Mouse (Mus musculus): ENCODE measurements around the gene Sfmbt2.
"Not testable (repeated sequence)": the region's sequence is repeated elsewhere in the genome, so short reads cannot be mapped to it uniquely, and the experiment has no call there.

The Sfmbt2 gene

GRCm38 (mm10) chr2:10370176-10370575 is at the start of gene Sfmbt2:
Gene Sfmbt2, plus strand, starts transcription at chr2:10370510.
- DNase-seq = no peak

- no peak for DNase-seq
These were observed 49.2 kb upstream of the Sfmbt2 start for GRCm38 (mm10) chr2:10321093-10321492.

- no peak for DNase-seq
These were observed 47.1 kb upstream of the Sfmbt2 start for GRCm38 (mm10) chr2:10323173-10323572.

GRCm38 (mm10) chr2:10324980-10325379 is 45.3 kb upstream of the Sfmbt2 start:
- DNase-seq = no peak

GRCm38 (mm10) chr2:10330216-10330615 is 40.1 kb upstream of the Sfmbt2 start:
- DNase-seq = no peak

GRCm38 (mm10) chr2:10334299-10334698 is 36.0 kb upstream of the Sfmbt2 start:
- no peak for DNase-seq

GRCm38 (mm10) chr2:10335037-10335608 is 35.2 kb upstream of the Sfmbt2 start:
- DNase-seq = no peak

- no peak for DNase-seq
These were observed 30.3 kb upstream of the Sfmbt2 start for GRCm38 (mm10) chr2:10340022-10340421.

- no peak for DNase-seq
These were observed 26.8 kb upstream of the Sfmbt2 start for GRCm38 (mm10) chr2:10343523-10343922.

GRCm38 (mm10) chr2:10344073-10344472 is 26.2 kb upstream of the Sfmbt2 start:
- DNase-seq = not testable (repeated sequence)

- no peak for DNase-seq
These were observed 23.1 kb upstream of the Sfmbt2 start for GRCm38 (mm10) chr2:10347193-10347592.

GRCm38 (mm10) chr2:10348036-10348435 is 22.3 kb upstream of the Sfmbt2 start:
- DNase-seq = no peak

- no peak for DNase-seq
These were observed 20.0 kb upstream of the Sfmbt2 start for GRCm38 (mm10) chr2:10350266-10350810.

- DNase-seq = no peak
These were observed 19.2 kb upstream of the Sfmbt2 start for GRCm38 (mm10) chr2:10351125-10351524.

GRCm38 (mm10) chr2:10352887-10353286 is 17.4 kb upstream of the Sfmbt2 start:
- no peak for DNase-seq

- DNase-seq = no peak
These were observed 16.4 kb upstream of the Sfmbt2 start for GRCm38 (mm10) chr2:10353889-10354288.

GRCm38 (mm10) chr2:10359861-10360260 is 10.4 kb upstream of the Sfmbt2 start:
- no peak for DNase-seq

- no peak for DNase-seq
These were observed 5.2 kb upstream of the Sfmbt2 start for GRCm38 (mm10) chr2:10365081-10365480.

GRCm38 (mm10) chr2:10366284-10366683 is 4.0 kb upstream of the Sfmbt2 start:
- DNase-seq = peak; percentile 21

- DNase-seq = no peak
These were observed 634 bp upstream of the Sfmbt2 start for GRCm38 (mm10) chr2:10369676-10370075.

- DNase-seq = no peak
These were observed 563 bp downstream of the Sfmbt2 start for GRCm38 (mm10) chr2:10370687-10371458.

- DNase-seq = peak; percentile 10
These were observed 1.1 kb downstream of the Sfmbt2 start for GRCm38 (mm10) chr2:10371459-10371817.

GRCm38 (mm10) chr2:10371899-10372298 is 1.6 kb downstream of the Sfmbt2 start:
- no peak for DNase-seq

GRCm38 (mm10) chr2:10372321-10372723 is 2.0 kb downstream of the Sfmbt2 start:
- DNase-seq = peak; percentile 78
